Mouse (Mus musculus) A20 (cell line): Measurements from ENCODE around the gene Tdp2.

ENCODE experiments used
- DNase-seq: peaks from one replicate; pipeline ENCODE4 v3.0.0-alpha.2; 2011; ENCODE audit warnings: low read depth, low spot score

Tdp2 gene

DNA sequence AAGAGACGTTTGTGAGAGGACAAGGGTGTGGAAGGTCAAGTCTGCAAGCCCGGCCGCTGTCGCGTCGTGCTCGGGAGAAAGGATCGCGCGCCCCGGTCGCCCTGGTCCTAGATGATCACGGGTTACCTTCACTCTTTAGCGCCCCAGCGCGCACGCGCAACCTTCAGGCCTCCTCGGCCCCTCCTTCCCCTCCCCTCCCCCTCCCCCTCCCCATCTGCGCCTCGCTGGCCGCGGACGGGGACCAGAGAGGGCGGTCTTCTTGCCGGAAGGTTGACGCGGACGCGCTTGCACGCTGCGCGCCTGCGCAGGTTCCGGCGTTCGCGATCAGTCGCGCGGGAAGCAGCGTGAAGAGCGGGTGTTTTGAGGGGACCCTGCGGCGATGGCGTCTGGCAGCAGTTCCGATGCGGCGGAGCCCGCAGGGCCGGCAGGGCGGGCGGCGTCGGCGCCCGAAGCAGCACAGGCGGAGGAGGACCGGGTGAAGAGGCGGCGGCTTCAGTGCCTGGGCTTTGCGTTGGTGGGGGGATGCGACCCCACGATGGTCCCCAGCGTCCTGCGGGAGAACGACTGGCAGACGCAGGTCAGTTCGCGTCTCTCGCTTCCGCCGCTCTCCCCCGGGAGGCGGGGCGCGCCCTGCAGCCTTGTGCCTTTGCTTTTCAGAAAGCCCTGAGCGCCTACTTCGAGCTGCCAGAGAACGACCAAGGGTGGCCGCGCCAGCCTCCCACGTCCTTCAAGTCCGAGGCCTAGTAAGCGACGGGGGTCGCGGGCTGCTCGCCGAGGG is at the start of gene Tdp2, which contains the start of gene Acot13:
TSS of gene Tdp2 (plus strand) at position 327 of the 778 bp plus-strand sequence.
TSS of gene Acot13 (minus strand) at position 188 of the 778 bp plus-strand sequence.
- DNase-seq: peak; percentile 98

GRCm38 (mm10) chr13:24781916-24782315 is 49.6 kb upstream of the Tdp2 start:
- no peak for DNase-seq

- peak; percentile 81 for DNase-seq
These were observed 45.4 kb upstream of the Tdp2 start for GRCm38 (mm10) chr13:24786014-24786490.

DNA sequence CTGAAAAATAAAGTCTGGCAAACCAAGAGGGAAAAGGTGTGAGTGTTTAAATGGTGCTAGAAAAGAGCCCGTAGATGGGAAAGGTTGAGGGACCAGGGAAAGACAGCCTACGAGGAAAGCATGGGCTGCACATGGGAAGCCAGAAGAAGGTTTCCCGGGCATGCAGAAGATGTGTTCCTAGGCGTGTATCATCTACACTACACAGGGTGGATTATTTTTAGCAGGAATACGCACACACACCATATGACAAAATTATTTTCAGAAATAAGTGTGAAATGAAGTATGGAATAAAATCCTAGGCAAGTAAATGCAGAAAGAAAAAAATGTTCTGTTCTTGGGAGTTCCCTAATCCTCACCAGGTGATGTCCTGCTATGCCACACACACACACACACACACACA is 44.0 kb upstream of the Tdp2 start:
- DNase-seq: no peak

GRCm38 (mm10) chr13:24791349-24791748 is 40.1 kb upstream of the Tdp2 start:
- DNase-seq: peak; percentile 37

DNA sequence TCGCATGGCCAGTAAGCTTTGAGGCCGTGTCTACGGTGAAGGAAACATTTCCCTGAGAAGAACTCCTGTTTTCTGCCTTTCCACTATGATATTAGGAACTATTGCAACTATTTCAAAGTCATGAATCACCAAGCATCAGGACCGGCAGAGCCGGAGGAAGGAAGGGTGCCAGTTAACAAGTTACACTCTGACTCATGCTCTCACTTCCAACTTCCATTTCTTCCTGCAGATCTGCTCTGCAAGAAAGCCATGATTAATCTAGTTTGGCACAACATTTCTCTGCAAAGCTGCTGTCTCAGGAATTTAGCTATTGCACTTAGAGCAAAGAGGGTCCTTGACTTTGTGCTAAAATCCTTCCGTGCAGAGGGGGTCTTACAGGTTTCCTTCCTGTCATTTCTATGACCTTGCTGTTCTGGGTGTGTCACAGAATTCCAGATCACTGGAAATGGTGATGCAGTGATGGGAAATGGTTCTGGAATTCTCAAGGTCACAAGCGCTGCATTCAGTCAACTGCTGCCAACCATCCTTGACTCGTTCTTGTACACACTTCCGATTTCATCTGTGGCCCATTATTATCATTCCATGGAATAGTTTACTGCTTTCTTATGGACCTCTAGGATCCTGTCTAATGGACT is 39.0 kb upstream of the Tdp2 start:
- no peak for DNase-seq

DNA sequence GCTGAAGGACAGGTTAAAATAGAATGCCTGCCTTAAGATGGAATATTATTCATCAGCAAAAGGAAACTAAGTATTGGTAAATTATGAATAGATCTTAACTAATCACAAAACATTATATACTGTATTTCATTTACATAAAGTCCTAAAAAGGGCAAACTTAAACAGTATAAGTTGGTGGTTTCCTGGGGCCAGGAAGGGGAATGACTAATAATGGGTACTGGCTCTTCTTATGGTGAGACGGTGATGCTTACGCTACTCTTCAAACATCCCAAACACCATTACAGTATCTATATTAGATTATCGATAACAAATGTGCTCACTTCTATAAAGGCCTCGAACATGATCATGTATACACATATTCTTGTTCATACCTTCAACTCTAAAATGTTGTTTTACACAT is 32.8 kb upstream of the Tdp2 start:
- DNase-seq: no peak

GRCm38 (mm10) chr13:24799378-24799777 is 32.1 kb upstream of the Tdp2 start:
- no peak for DNase-seq

DNA sequence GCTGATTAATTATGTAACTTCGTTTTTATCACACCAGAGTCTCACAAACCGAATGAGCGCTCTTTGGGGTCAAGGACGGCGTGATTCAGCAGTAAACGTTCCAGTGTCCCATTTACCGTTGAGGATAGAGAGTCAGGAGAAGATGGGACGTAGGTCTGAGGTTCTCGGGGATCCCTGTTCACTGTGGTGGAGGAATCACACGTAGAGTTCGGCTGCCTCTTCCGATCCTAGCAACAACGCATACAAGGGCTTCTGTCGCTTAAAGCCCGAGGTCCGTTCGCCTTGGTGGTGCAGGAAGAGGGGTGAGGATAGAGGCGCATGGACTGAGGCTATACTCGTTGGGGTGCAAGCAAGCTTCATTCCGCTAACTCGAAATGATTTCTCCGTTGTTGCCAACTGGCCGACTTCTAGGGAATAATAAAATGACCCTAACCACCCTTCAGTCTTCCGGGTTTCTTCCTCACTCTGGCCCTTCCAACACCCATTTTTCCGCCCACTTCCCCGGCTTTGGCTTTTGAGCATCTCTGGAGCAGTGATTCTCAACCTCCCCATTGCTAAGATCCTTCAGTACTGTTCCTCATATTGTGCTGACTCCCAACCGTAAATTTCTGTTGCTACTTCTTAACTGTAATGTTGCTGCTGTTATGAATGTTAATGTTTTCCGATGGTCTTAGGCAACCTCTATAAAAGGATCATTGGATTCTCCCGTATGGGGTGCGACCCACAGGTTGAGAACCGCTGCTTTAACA is 31.4 kb upstream of the Tdp2 start:
- peak; percentile 65 for DNase-seq

GRCm38 (mm10) chr13:24800674-24801307 is 30.7 kb upstream of the Tdp2 start:
- peak; percentile 98 for DNase-seq

DNA sequence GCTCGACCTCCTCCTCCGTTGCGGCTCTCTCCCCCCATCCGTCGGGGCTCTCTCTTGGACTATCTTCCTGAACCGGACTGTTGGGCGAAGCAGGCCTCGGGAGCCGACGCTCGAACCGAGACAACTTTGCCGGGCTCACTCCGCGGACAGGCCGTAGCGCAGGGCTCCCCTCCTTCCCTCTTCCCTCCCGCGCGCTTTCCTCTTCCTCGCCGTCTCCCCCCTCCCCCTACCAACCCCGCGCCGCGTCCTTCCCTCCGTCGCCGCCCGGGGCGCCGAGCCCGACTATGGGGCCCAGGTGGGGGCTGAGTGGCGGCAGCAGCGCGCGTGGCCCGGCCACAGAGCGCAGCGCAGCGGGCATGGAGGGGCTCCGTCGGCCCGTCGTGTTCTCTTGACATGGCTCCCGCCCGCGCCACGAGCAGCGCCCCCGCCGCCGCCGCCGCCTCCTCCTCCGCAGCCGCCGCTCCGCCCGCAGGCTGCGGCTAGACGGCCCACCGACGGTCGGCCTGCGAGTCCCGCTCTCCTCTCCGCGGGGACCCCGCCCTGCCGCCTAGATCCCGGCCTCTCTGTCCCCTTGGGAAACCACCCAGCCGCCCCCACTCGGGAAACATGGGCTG is 30.1 kb upstream of the Tdp2 start, which contains the start of gene BC005537:
TSS of gene BC005537 (plus strand) at position 350 of the 614 bp plus-strand sequence.
- DNase-seq: no peak

GRCm38 (mm10) chr13:24802131-24802691 is 29.3 kb upstream of the Tdp2 start:
- DNase-seq: peak; percentile 77

DNA sequence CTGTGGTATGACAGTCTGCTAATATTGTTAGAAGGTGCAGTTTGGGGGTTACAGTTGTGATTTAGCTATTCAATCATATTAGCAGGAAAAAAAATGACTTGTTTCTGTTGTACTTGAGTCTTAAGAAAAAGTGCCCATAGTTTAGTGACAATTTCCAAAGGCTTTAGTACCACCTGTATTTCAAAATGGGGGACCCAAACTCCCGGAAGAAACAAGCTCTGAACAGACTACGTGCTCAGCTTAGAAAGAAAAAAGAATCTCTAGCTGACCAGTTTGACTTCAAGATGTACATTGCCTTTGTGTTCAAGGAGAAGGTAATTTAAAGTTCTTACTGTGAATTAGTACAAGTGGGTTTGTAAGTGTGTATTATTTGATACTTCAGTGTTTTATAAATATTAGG is 28.3 kb upstream of the Tdp2 start:
- peak; percentile 38 for DNase-seq

- no peak for DNase-seq
These were observed 25.4 kb upstream of the Tdp2 start for GRCm38 (mm10) chr13:24806079-24806478.

DNA sequence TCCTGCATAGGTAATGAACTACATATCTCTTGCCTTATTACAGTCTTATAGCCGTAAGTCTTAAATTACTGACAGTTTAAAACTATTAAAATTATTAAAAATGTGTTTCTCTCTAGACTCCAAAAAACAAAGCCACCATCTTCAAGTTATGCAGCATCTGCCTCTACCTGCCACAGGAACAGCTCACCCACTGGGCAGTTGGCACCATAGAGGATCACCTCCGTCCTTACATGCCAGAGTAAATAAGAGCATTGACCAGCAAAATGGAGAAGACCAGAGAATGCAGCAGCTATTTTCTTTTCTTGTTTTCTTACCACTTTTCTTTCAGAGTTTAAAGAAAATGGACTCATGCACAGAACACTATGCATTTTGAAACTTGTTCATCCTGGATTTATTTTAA is 19.0 kb upstream of the Tdp2 start:
- DNase-seq: no peak

DNA sequence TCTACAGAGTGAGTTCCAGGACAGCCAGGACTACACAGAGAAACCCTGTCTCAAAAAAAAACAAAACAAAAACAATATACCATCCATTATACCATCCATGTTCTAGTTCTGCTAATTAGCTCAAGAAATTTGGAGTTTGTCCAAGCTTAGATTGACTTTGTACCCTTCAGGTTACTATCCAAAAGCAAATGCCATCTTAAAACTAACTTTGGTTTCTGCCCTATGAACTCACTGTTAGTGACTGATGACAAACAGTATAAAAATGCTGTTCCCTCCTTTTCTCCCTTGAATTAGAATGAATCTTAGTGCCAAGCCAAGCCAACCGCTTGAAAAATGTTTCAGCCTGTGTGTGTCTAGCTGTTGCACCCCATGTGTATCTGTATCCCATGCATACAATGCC is 16.9 kb upstream of the Tdp2 start:
- DNase-seq: no peak

- DNase-seq: peak; percentile 33
These were observed 15.1 kb upstream of the Tdp2 start for GRCm38 (mm10) chr13:24816125-24817092.

DNA sequence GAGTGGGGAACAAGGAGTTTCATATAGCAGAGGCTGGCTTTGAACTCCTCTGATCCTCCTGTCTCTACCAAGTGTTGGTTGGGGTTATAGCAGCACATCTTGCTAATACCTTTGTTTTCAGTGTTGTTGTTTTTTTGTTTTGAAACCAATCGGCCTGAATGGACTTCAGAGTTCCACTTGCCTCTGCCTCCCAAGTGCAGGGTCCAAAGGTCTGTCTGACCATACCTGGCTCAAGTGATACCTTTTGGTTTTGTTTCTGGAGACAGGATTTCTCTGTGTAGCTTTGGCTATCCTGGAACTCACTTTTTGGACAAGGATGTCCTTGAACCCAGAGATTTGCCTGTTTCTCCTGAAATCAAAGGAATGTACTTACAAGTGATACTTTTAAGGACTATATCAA is 11.5 kb upstream of the Tdp2 start:
- DNase-seq: no peak

- DNase-seq: no peak
These were observed 8.7 kb upstream of the Tdp2 start for GRCm38 (mm10) chr13:24822663-24823343.
